Mouse (Mus musculus) 3134 (cell line): ENCODE results near the gene Ibtk.
A peak's percentile ranks its signal among the peaks of the same experiment; 100 is the strongest.
"Not testable (repeated sequence)": the region's sequence is repeated elsewhere in the genome, so short reads cannot be mapped to it uniquely, and the experiment has no call there.

Experiments
- DNase-seq: peaks from one replicate; pipeline ENCODE4 v3.0.0-alpha.2; 2011; ENCODE audit warnings: low spot score; ENCODE audit not compliant: insufficient read length; ENCODE audit errors: extremely low read depth

The Ibtk gene

GRCm38 (mm10) chr9:85749142-85749921 is at the start of gene Ibtk:
Gene Ibtk (minus strand): TSS chr9:85749334.
- DNase-seq = peak; percentile 96

- not testable (repeated sequence) for DNase-seq
Measured at GRCm38 (mm10) chr9:85791521-85791920, 42.4 kb upstream of the Ibtk start.

- no peak for DNase-seq
Measured at GRCm38 (mm10) chr9:85780249-85780648, 31.1 kb upstream of the Ibtk start.

- DNase-seq = no peak
Measured at GRCm38 (mm10) chr9:85779458-85779857, 30.3 kb upstream of the Ibtk start.

- DNase-seq = no peak
Measured at GRCm38 (mm10) chr9:85777544-85777943, 28.4 kb upstream of the Ibtk start.

GRCm38 (mm10) chr9:85772280-85772679 is 23.1 kb upstream of the Ibtk start:
- no peak for DNase-seq

- DNase-seq = no peak
Measured at GRCm38 (mm10) chr9:85771454-85771853, 22.3 kb upstream of the Ibtk start.

- DNase-seq = no peak
Measured at GRCm38 (mm10) chr9:85770369-85770768, 21.2 kb upstream of the Ibtk start.

GRCm38 (mm10) chr9:85769057-85769789 is 20.1 kb upstream of the Ibtk start:
- DNase-seq = no peak

- DNase-seq = no peak
Measured at GRCm38 (mm10) chr9:85767255-85767654, 18.1 kb upstream of the Ibtk start.

- no peak for DNase-seq
Measured at GRCm38 (mm10) chr9:85762476-85762875, 13.3 kb upstream of the Ibtk start.

GRCm38 (mm10) chr9:85750797-85751196 is 1.7 kb upstream of the Ibtk start:
- DNase-seq = no peak

- DNase-seq = peak; percentile 45
Measured at GRCm38 (mm10) chr9:85749922-85750509, 882 bp upstream of the Ibtk start.

- DNase-seq = peak; percentile 47
Measured at GRCm38 (mm10) chr9:85748204-85749141, 661 bp downstream of the Ibtk start.

GRCm38 (mm10) chr9:85745566-85745965 is 3.6 kb downstream of the Ibtk start:
- no peak for DNase-seq

GRCm38 (mm10) chr9:85743358-85743757 is 5.8 kb downstream of the Ibtk start:
- DNase-seq = no peak

GRCm38 (mm10) chr9:85742107-85742506 is 7.0 kb downstream of the Ibtk start:
- no peak for DNase-seq

GRCm38 (mm10) chr9:85739279-85739678 is 9.9 kb downstream of the Ibtk start:
- no peak for DNase-seq

- DNase-seq = no peak
Measured at GRCm38 (mm10) chr9:85734821-85735220, 14.3 kb downstream of the Ibtk start.

- no peak for DNase-seq
Measured at GRCm38 (mm10) chr9:85724078-85724477, 25.1 kb downstream of the Ibtk start.

GRCm38 (mm10) chr9:85717336-85717735 is 31.8 kb downstream of the Ibtk start:
- DNase-seq = no peak
